Mouse (Mus musculus) midbrain, postnatal 0 days (tissue): ENCODE data around the gene Spesp1. TPM values are rescaled to one million over a fixed set of nuclear protein-coding genes. Genes with fewer than 3 reads are reported as not detected.

Experiments
- ATAC-seq: fragments of 200-750 bp; cut with Nextera tagmentation; 2 replicates; pipeline ENCODE4 v1.8.0; 2017; ENCODE audit warnings: moderate number of reproducible peaks, mild to moderate bottlenecking, moderate TSS enrichment, moderate library complexity; ENCODE audit not compliant: low FRiP score
- DNase-seq: peaks from one replicate; pipeline ENCODE4 v3.0.0-alpha.2; 2015; ENCODE audit warnings: low spot score
- H3K27ac ChIP-seq: fragments of 300-500 bp; sonication (generic); 2 replicates; pipeline ENCODE4 v1.5.1; 2014; ENCODE audit warnings: low read depth, mild to moderate bottlenecking, low read length, mixed read lengths
- H3K27me3 ChIP-seq: fragments of 300-500 bp; sonication (generic); 2 replicates; pipeline ENCODE4 v1.6.1; 2014; ENCODE audit warnings: low read length, control low read depth, mixed read lengths; ENCODE audit not compliant: insufficient read depth
- H3K36me3 ChIP-seq: fragments of 300-500 bp; sonication (generic); 2 replicates; pipeline ENCODE4 v1.6.1; 2014; ENCODE audit warnings: low read length, control low read depth, mixed read lengths; ENCODE audit not compliant: insufficient read depth
- H3K4me1 ChIP-seq: fragments of 300-500 bp; sonication (generic); 2 replicates; pipeline ENCODE4 v1.6.1; 2014; ENCODE audit warnings: mild to moderate bottlenecking, control low read depth, antibody characterized with exemption, low read length, mixed read lengths; ENCODE audit not compliant: insufficient read depth
- H3K4me2 ChIP-seq: fragments of 300-500 bp; sonication (generic); 2 replicates; pipeline ENCODE4 v1.6.1; 2014; ENCODE audit warnings: low read depth, mild to moderate bottlenecking, low read length, mixed read lengths; ENCODE audit not compliant: poor library complexity, severe bottlenecking
- H3K4me3 ChIP-seq: fragments of 300-500 bp; sonication (generic); 2 replicates; pipeline ENCODE4 v1.5.1; 2014; ENCODE audit warnings: low read depth, mild to moderate bottlenecking, low read length, moderate library complexity
- H3K9ac ChIP-seq: fragments of 300-500 bp; sonication (generic); replicated peaks from 2 replicates; pipeline ENCODE4 v1.6.1; 2014; ENCODE audit warnings: mild to moderate bottlenecking, low read length, moderate library complexity, mixed read lengths; ENCODE audit not compliant: poor library complexity, severe bottlenecking
- H3K9me3 ChIP-seq: fragments of 300-500 bp; sonication (generic); 2 replicates; pipeline ENCODE4 v1.6.1; 2016; ENCODE audit warnings: low read length, control low read depth
- CTCF ChIP-seq: IDR thresholded peaks from 2 replicates; pipeline ENCODE4 v1.5.1; 2016; ENCODE audit warnings: antibody characterized with exemption, mild to moderate bottlenecking
- WGBS: fragments of 180-500 bp; shearing (Covaris S2); extraction: QIAGEN DNeasy Blood & Tissue Kit; methylation state at CpG from one replicate; pipeline ENCODE4 v1.1.7; 2014; 5-methylcytosine and 5-hydroxymethylcytosine counted together
- polyA plus RNA-seq: library from polyadenylated mRNA; unstranded; fragments of >200 nt; fragmentation: Nextera tagmentation; extraction: Ambion mirVana; gene quantifications from 2 replicates; pipeline ENCODE4 v1.2.1, GENCODE M21; 2015
- total RNA-seq: library from RNA; depleted of rRNA; stranded (reverse); fragments of >200 nt; gene quantifications from 2 replicates; pipeline ENCODE4 v1.2.3, GENCODE M21; 2014

Spesp1 gene
- total and polyA plus RNA-seq, 2 experiments from 2014 or later, result not detected

DNA sequence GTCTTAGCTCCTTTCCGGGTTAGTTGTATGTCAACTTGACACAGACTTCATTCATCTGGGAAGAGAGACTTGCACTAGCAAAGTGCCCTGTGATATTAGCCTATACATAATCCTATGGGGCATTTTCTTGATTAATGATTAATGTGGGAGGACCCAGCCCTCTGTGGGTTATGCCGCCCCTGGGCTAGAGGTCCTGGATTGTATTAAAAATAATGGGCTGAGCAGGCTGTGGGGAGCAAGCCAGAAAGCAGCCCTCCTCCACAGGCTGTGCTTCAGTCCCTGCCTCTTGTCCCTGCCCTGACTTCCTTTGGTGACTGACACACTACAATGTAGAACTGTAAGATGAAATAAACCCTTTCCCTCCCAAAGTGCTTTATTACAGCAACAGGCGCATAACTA, 37.4 kb downstream of the Spesp1 start:
- ATAC-seq (no peak), DNase-seq (no peak)
- peaks cover 3% of the 10 kb centered on the region; the same call in 1 of the 2 replicates for H3K4me1 ChIP-seq
- TF ChIP-seq CTCF, result no peak
- H3K36me3 ChIP-seq, result no peaks in the 10 kb centered on the region
- H3K4me3 ChIP-seq, result no peak overlapping the region
- H3K9ac ChIP-seq, result no peak overlapping the region
- no peak overlapping the region for H3K27ac ChIP-seq
- no peaks in the 10 kb centered on the region for H3K9me3 ChIP-seq
- 42% methylated on average over 3 of the region's 3 CpGs for WGBS
- H3K27me3 ChIP-seq, result no peaks in the 10 kb centered on the region
- H3K4me2 ChIP-seq, result no peak overlapping the region; the same call in 1 of the 2 replicates

DNA sequence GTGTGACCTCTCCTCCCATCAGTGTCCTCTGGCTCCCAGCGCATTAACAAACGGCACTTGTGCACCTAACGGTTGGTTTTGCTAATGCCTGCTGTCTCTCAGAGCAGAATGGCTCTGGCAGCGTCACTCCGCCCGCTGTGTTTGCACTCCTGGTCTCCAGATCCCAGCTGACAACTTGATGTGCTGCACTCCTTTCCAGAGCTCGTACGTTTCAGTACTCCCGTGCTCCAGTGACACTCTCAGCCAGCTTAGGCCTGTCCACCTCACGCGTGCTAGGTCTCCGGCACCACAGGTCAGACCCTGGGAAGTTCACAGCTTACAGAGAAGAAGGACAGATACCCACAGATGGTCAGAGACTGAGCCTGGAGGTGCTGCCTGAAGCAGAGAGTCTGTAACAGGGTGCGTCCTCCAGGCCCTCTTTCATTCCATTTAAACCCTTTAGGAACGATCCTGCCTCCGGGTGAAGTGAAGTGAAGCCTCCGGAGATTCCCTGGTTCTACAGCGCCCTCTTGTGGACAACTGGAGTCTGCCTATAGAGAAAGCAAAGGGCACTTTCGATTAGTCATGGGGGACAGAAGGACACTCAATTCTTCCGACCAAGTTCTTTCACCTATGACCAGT, 37.9 kb downstream of the Spesp1 start:
- Histone ChIP-seq H3K36me3 (no peaks in the 10 kb centered on the region), H3K9ac (no peak overlapping the region), H3K9me3 (no peaks in the 10 kb centered on the region), H3K4me3 (no peak overlapping the region), H3K4me2 (peak overlapping the region; percentile 6), H3K4me1 (peaks cover 3% of the 10 kb centered on the region; the same call in 1 of the 2 replicates), H3K27ac (no peak overlapping the region), H3K27me3 (no peaks in the 10 kb centered on the region)
- ATAC-seq (peak; percentile 59; the same call in 1 of the 2 replicates), DNase-seq (peak; percentile 94)
- peak; percentile 96 for TF ChIP-seq CTCF
- WGBS, result 21% methylated on average over 19 of the region's 19 CpGs

DNA sequence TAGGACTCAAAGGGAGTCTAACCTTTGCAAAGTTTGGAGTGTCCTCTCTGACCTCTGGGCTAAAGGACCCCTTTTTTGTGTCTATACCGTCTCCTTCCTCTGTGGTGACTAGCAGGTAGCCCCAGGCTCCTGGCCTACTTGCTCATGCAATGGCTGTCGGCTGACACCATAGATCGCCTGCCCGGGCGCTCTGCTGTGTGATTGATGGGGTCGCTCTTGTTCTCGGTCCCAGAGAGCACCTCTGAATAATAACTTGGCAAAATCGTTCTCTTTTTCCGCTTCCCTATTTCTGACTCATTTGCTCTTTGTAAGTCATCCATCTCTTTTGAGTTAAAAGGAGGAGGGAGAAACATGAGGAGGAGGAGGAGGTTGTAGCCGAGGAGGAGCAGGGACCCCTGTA, 42.0 kb downstream of the Spesp1 start:
- H3K9ac ChIP-seq, result no peak overlapping the region
- no peak for ATAC-seq
- WGBS, result 73% methylated on average over 10 of the region's 10 CpGs
- H3K36me3 ChIP-seq, result no peaks in the 10 kb centered on the region
- TF ChIP-seq CTCF, result no peak
- 0 out of 2 replicates have a peak, but pooled peaks cover 7% of the 10 kb centered on the region for H3K4me1 ChIP-seq
- H3K27me3 ChIP-seq, result no peaks in the 10 kb centered on the region
- no peak overlapping the region for H3K4me3 ChIP-seq
- no peak overlapping the region for H3K27ac ChIP-seq
- DNase-seq, result peak; percentile 31
- H3K9me3 ChIP-seq, result no peaks in the 10 kb centered on the region
- no peak overlapping the region for H3K4me2 ChIP-seq

DNA sequence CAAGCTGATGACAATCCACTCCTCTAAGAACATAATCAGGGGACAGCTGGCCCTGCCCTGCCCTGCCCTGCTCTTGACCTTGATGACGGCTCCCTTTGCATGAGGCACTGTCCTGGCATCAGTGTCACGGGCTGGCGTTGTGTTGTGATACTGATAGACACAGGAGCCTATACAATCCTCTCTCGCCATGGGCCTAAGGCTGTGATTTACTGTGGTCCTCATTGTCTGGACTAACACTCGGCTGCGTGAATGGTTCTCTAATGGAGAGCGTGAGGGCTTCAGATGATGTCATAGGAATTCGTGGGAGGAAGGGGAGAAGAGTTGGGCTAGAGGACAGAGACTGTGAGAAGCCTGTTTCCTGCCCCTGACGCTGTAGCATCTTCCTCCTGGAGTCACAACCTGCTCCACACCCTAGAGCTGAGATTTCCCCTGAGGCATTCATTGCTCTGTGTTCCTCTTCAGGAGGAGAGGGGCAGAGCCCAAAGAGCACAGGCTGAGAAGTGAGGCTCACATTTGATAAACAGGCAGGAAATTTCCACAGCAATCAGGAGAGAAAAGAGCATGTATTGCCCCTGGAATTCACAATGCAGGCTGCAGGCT, 44.5 kb downstream of the Spesp1 start:
- H3K27ac ChIP-seq, result 0 out of 2 replicates have a peak overlapping the region, but pooled peaks have one; percentile 26
- H3K4me1 ChIP-seq, result 0 out of 2 replicates have a peak, but pooled peaks cover 7% of the 10 kb centered on the region
- ATAC-seq (no peak), DNase-seq (no peak)
- H3K9ac ChIP-seq, result no peak overlapping the region
- WGBS, result 50% methylated on average over 9 of the region's 9 CpGs
- H3K27me3 ChIP-seq, result no peaks in the 10 kb centered on the region
- H3K9me3 ChIP-seq, result no peaks in the 10 kb centered on the region
- H3K36me3 ChIP-seq, result no peaks in the 10 kb centered on the region
- TF ChIP-seq CTCF, result no peak
- H3K4me3 ChIP-seq, result no peak overlapping the region
- H3K4me2 ChIP-seq, result no peak overlapping the region

DNA sequence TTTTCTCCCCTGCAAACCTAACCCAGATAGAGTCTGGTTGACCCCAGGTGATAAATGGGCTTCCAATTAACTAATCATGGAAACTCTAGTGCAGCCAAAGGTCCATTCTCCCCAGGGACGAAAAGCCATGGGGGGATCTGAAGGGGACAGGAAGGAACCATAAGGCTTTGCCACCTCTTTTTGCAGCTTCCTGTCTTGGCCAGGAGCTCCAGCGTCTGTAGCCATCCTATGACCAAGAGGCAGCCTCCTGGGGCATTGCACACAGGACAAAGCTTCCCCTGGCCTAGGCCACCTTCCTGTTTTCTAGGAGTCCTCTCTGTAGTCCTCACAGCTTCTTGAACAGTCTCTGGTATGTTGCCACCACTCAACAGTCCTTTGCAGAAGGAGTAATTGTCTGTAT, 46.5 kb downstream of the Spesp1 start:
- DNase-seq (no peak), ATAC-seq (no peak)
- WGBS, result 94% methylated on average over 2 of the region's 2 CpGs
- Histone ChIP-seq H3K36me3 (no peaks in the 10 kb centered on the region), H3K4me2 (no peak overlapping the region), H3K4me1 (0 out of 2 replicates have a peak, but pooled peaks cover 7% of the 10 kb centered on the region), H3K9ac (no peak overlapping the region), H3K27ac (no peak overlapping the region), H3K9me3 (no peaks in the 10 kb centered on the region), H3K27me3 (no peaks in the 10 kb centered on the region), H3K4me3 (no peak overlapping the region)
- no peak for TF ChIP-seq CTCF

DNA sequence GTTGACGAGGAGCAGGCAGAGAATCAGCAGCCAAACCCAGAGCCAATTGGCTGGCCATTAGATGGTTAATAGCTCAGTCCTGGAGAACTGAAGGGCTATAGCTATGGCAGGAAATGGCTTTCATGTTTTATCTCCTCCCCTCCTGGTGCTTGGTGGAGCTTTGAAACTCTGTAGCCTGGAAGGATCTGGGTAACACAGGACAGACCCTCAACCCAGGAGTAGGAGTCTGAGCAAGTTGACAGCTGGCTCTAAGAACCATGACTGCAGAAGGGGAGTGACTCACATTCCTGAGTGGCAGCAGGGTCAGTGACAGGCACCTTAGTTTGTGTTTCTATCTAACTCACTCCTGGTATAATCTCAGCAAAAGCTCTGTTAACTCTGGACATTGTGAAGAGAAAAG, 49.4 kb downstream of the Spesp1 start:
- Histone ChIP-seq H3K4me2 (no peak overlapping the region), H3K36me3 (no peaks in the 10 kb centered on the region), H3K9me3 (no peaks in the 10 kb centered on the region), H3K27me3 (no peaks in the 10 kb centered on the region), H3K27ac (no peak overlapping the region), H3K9ac (no peak overlapping the region), H3K4me3 (no peak overlapping the region), H3K4me1 (0 out of 2 replicates have a peak, but pooled peaks cover 4% of the 10 kb centered on the region)
- no peak for DNase-seq
- WGBS, result 74% methylated on average over 1 of the region's 1 CpGs
- no peak for TF ChIP-seq CTCF
- ATAC-seq, result no peak
